Mouse (Mus musculus): ENCODE measurements around the gene Cldn13. TPM values are rescaled to one million over a fixed set of nuclear protein-coding genes. Genes with fewer than 3 reads are reported as not detected.

Gene Cldn13
- polyA plus RNA-seq, 1 experiment from 2014 or later, result 2.5 TPM

- 0 out of 2 replicates have a peak, but pooled peaks cover 6% of the 10 kb centered on the region for H3K9me3 ChIP-seq
- no peaks in the 10 kb centered on the region; the same call in 1 of the 2 replicates for H3K27me3 ChIP-seq
- no peak overlapping the region for H3K27ac ChIP-seq
- ATAC-seq (ENCODE audit: insufficient number of reproducible peaks, insufficient read depth, low FRiP score, low TSS enrichment, low read depth), result no peak
- H3K9ac ChIP-seq (replicated peaks), result no peak overlapping the region
- 80% methylated on average over 5 of the region's 5 CpGs for WGBS
- no peaks in the 10 kb centered on the region for H3K36me3 ChIP-seq
- H3K4me3 ChIP-seq (replicated peaks), result no peak overlapping the region
- H3K4me1 ChIP-seq (replicated peaks), result peaks cover 28% of the 10 kb centered on the region
- no peak overlapping the region for H3K4me2 ChIP-seq
Measured at GRCm38 (mm10) chr5:134892717-134893116, 22.6 kb downstream of the Cldn13 start.

GRCm38 (mm10) chr5:134891552-134891951 lies 23.8 kb downstream of the Cldn13 start:
- H3K27me3 ChIP-seq, result no peaks in the 10 kb centered on the region; the same call in 1 of the 2 replicates
- H3K4me1 ChIP-seq (replicated peaks), result peaks cover 16% of the 10 kb centered on the region
- no peaks in the 10 kb centered on the region for H3K36me3 ChIP-seq
- H3K27ac ChIP-seq, result no peak overlapping the region
- no peak overlapping the region for H3K4me2 ChIP-seq
- no peak overlapping the region for H3K9ac ChIP-seq (replicated peaks)
- WGBS, result 81% methylated on average over 8 of the region's 8 CpGs
- ATAC-seq (ENCODE audit: insufficient number of reproducible peaks, insufficient read depth, low FRiP score, low TSS enrichment, low read depth), result no peak
- H3K9me3 ChIP-seq, result 0 out of 2 replicates have a peak, but pooled peaks cover 6% of the 10 kb centered on the region
- no peak overlapping the region for H3K4me3 ChIP-seq (replicated peaks)

- H3K27me3 ChIP-seq, result no peaks in the 10 kb centered on the region; the same call in 1 of the 2 replicates
- H3K4me1 ChIP-seq (replicated peaks), result peaks cover 15% of the 10 kb centered on the region
- 62% methylated on average over 6 of the region's 6 CpGs for WGBS
- H3K9me3 ChIP-seq, result 0 out of 2 replicates have a peak, but pooled peaks cover 6% of the 10 kb centered on the region
- H3K36me3 ChIP-seq, result no peaks in the 10 kb centered on the region
- ATAC-seq (ENCODE audit: insufficient number of reproducible peaks, insufficient read depth, low FRiP score, low TSS enrichment, low read depth), result no peak
- H3K4me2 ChIP-seq, result no peak overlapping the region
- no peak overlapping the region for H3K9ac ChIP-seq (replicated peaks)
- H3K4me3 ChIP-seq (replicated peaks), result no peak overlapping the region
- H3K27ac ChIP-seq, result no peak overlapping the region
Measured at GRCm38 (mm10) chr5:134890601-134891054, 24.7 kb downstream of the Cldn13 start.

GRCm38 (mm10) chr5:134888505-134888904 lies 26.8 kb downstream of the Cldn13 start:
- H3K9ac ChIP-seq (replicated peaks), result no peak overlapping the region
- H3K4me2 ChIP-seq, result no peak overlapping the region
- H3K27me3 ChIP-seq, result no peaks in the 10 kb centered on the region; the same call in 1 of the 2 replicates
- 0 out of 2 replicates have a peak overlapping the region, but pooled peaks have one; percentile 35 for H3K27ac ChIP-seq
- 0 out of 2 replicates have a peak, but pooled peaks cover 6% of the 10 kb centered on the region for H3K9me3 ChIP-seq
- 0 out of 2 replicates have a peak, but pooled peaks cover 6% of the 10 kb centered on the region for H3K4me1 ChIP-seq (replicated peaks)
- 83% methylated on average over 7 of the region's 7 CpGs for WGBS
- no peak overlapping the region for H3K4me3 ChIP-seq (replicated peaks)
- no peaks in the 10 kb centered on the region for H3K36me3 ChIP-seq
- ATAC-seq (ENCODE audit: insufficient number of reproducible peaks, insufficient read depth, low FRiP score, low TSS enrichment, low read depth), result no peak

GRCm38 (mm10) chr5:134887447-134888335 lies 27.6 kb downstream of the Cldn13 start:
- Histone ChIP-seq H3K27ac (0 out of 2 replicates have a peak overlapping the region, but pooled peaks have one; percentile 35), H3K4me1 (replicated peaks) (0 out of 2 replicates have a peak, but pooled peaks cover 6% of the 10 kb centered on the region), H3K4me3 (replicated peaks) (no peak overlapping the region), H3K4me2 (no peak overlapping the region), H3K36me3 (no peaks in the 10 kb centered on the region), H3K27me3 (no peaks in the 10 kb centered on the region; the same call in 1 of the 2 replicates), H3K9ac (replicated peaks) (no peak overlapping the region), H3K9me3 (0 out of 2 replicates have a peak, but pooled peaks cover 3% of the 10 kb centered on the region)
- 65% methylated on average over 18 of the region's 18 CpGs for WGBS
- ATAC-seq (ENCODE audit: insufficient number of reproducible peaks, insufficient read depth, low FRiP score, low TSS enrichment, low read depth), result no peak

GRCm38 (mm10) chr5:134883077-134883476 lies 32.2 kb downstream of the Cldn13 start:
- H3K27ac ChIP-seq, result no peak overlapping the region
- ATAC-seq (ENCODE audit: insufficient number of reproducible peaks, insufficient read depth, low FRiP score, low TSS enrichment, low read depth), result no peak

GRCm38 (mm10) chr5:134876801-134877200 lies 38.5 kb downstream of the Cldn13 start:
- Histone ChIP-seq H3K4me1 (replicated peaks) (peaks cover 12% of the 10 kb centered on the region), H3K27ac (no peak overlapping the region), H3K9ac (replicated peaks) (no peak overlapping the region), H3K9me3 (peaks cover 9% of the 10 kb centered on the region), H3K4me2 (no peak overlapping the region), H3K36me3 (no peaks in the 10 kb centered on the region), H3K27me3 (no peaks in the 10 kb centered on the region; the same call in 1 of the 2 replicates), H3K4me3 (replicated peaks) (no peak overlapping the region)
- 80% methylated on average over 10 of the region's 10 CpGs for WGBS
- ATAC-seq (ENCODE audit: insufficient number of reproducible peaks, insufficient read depth, low FRiP score, low TSS enrichment, low read depth), result no peak

More at GRCm38 (mm10) chr5:134883077-134883476, 32.2 kb downstream of the Cldn13 start:
- H3K9me3 ChIP-seq, result peaks cover 9% of the 10 kb centered on the region
- H3K36me3 ChIP-seq, result no peaks in the 10 kb centered on the region
- H3K4me3 ChIP-seq (replicated peaks), result no peak overlapping the region
- H3K4me1 ChIP-seq (replicated peaks), result 0 out of 2 replicates have a peak, but pooled peaks cover 3% of the 10 kb centered on the region
- H3K9ac ChIP-seq (replicated peaks), result no peak overlapping the region
- H3K27me3 ChIP-seq, result no peaks in the 10 kb centered on the region; the same call in 1 of the 2 replicates
- no peak overlapping the region for H3K4me2 ChIP-seq
- 79% methylated on average over 3 of the region's 3 CpGs for WGBS

- Histone ChIP-seq H3K4me3 (replicated peaks) (no peak overlapping the region), H3K27me3 (no peaks in the 10 kb centered on the region; the same call in 1 of the 2 replicates), H3K4me1 (replicated peaks) (peaks cover 12% of the 10 kb centered on the region), H3K9ac (replicated peaks) (no peak overlapping the region), H3K9me3 (no peaks in the 10 kb centered on the region), H3K27ac (no peak overlapping the region), H3K36me3 (no peaks in the 10 kb centered on the region), H3K4me2 (no peak overlapping the region)
- 86% methylated on average over 5 of the region's 5 CpGs for WGBS
- no peak for ATAC-seq (ENCODE audit: insufficient number of reproducible peaks, insufficient read depth, low FRiP score, low TSS enrichment, low read depth)
Measured at GRCm38 (mm10) chr5:134875245-134875644, 40.1 kb downstream of the Cldn13 start.

GRCm38 (mm10) chr5:134873956-134874879 lies 41.1 kb downstream of the Cldn13 start:
- Histone ChIP-seq H3K9ac (replicated peaks) (no peak overlapping the region), H3K4me2 (no peak overlapping the region), H3K27me3 (no peaks in the 10 kb centered on the region; the same call in 1 of the 2 replicates), H3K4me3 (replicated peaks) (no peak overlapping the region), H3K36me3 (no peaks in the 10 kb centered on the region), H3K4me1 (replicated peaks) (peaks cover 12% of the 10 kb centered on the region), H3K9me3 (no peaks in the 10 kb centered on the region), H3K27ac (no peak overlapping the region)
- no peak for ATAC-seq (ENCODE audit: insufficient number of reproducible peaks, insufficient read depth, low FRiP score, low TSS enrichment, low read depth)
- 72% methylated on average over 21 of the region's 21 CpGs for WGBS

GRCm38 (mm10) chr5:134873034-134873433 lies 42.3 kb downstream of the Cldn13 start:
- WGBS, result 77% methylated on average over 8 of the region's 8 CpGs
- H3K27ac ChIP-seq, result no peak overlapping the region
- no peak for ATAC-seq (ENCODE audit: insufficient number of reproducible peaks, insufficient read depth, low FRiP score, low TSS enrichment, low read depth)

More at GRCm38 (mm10) chr5:134873034-134873433, 42.3 kb downstream of the Cldn13 start:
- no peaks in the 10 kb centered on the region for H3K36me3 ChIP-seq
- H3K4me2 ChIP-seq, result no peak overlapping the region
- no peak overlapping the region for H3K9ac ChIP-seq (replicated peaks)
- H3K27me3 ChIP-seq, result no peaks in the 10 kb centered on the region; the same call in 1 of the 2 replicates
- peaks cover 17% of the 10 kb centered on the region for H3K4me1 ChIP-seq (replicated peaks)
- no peaks in the 10 kb centered on the region for H3K9me3 ChIP-seq
- no peak overlapping the region for H3K4me3 ChIP-seq (replicated peaks)

All from limb, embryonic 12.5 days (tissue).